8 mouse cellular contexts compared by ENCODE assay signal in the genomic region with DNA sequence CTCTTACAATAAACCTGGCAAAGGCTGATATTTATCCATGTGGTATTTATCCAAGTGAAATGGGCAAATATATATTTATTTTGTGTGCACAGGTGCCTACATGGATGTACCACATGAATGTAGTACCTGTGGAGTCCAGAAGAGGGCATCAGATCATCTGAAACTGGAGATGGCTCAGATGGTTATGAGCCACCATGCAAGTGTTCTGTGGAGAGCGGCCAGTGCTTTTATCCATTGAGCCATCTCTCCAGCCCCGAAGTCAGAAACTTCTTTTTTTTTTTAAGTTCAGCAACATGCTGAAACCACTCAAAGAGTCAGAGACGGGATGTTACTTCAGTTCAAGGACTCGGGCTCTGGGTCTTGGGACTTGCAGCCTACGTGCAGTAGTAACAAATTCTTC. TPM values are rescaled to one million over a fixed set of nuclear protein-coding genes. Genes with fewer than 3 reads are reported as not detected.
DNase-seq lines count a peak whose midpoint lies in the region; ATAC-seq lines count a peak whose summit lies in the region.

No protein-coding gene starts in this region.

- DNase-seq in frontal cortex, adult 2 months (ENCODE audit: extremely low spot score in 1 of 2, low spot score in 1 of 2): peak; percentile 23 to 87
- peak; percentile 59 for DNase-seq in T-cell, adult 2 months (ENCODE audit: low spot score)
- DNase-seq in cerebellum, postnatal 36 days: peak; percentile 10 to 29
- peak; percentile 73 to 83 for DNase-seq in heart, postnatal 10 days
- peak; percentile 43 for DNase-seq in left cerebral cortex, adult 11 months (ENCODE audit: low spot score)
- DNase-seq in telencephalon, adult 2 months (ENCODE audit: low read depth, low spot score): peak; percentile 19

- ATAC-seq in frontal cortex, adult (ENCODE audit: low TSS enrichment): no peak; the same call in 1 of the 2 replicates
- ATAC-seq in megakaryocyte-erythroid progenitor cell, adult 5-6 weeks (replicated peaks; ENCODE audit: low FRiP score, low TSS enrichment, poor library complexity, severe bottlenecking): peak; percentile 93

- intact Hi-C loops in heart, postnatal 10 days (cut with DNase I): loop anchor here (10.0 kb wide), 1 partner anchor 56 kb away; no protein-coding TSS in a partner anchor

RNA-seq across cellular contexts. Expression of gene Aqp9, which starts 39.6 kb away (rescaled TPM):
- polyA plus RNA-seq in frontal cortex, adult 2 months (2012; rRNA removed): 1.7 and 1.9 TPM in 2 replicates
- total RNA-seq in heart, postnatal 10 days (2021): under 1 TPM; 0.12 to 0.29 TPM
- 51.4 and 74.2 TPM in 2 replicates for total RNA-seq in megakaryocyte-erythroid progenitor cell, adult 5-6 weeks (2014; fragmentation: Nextera tagmentation)
- total RNA-seq in megakaryocyte-erythroid progenitor cell, adult 5-6 weeks (2017): 62.6 and 84.9 TPM in 2 replicates

Comparison
In these comparisons a context has a peak if more than half of its experiments do, and no peak if none do; other contexts are left out.
1. DNase-seq: peak in every context shown above with its lines; median percentile 78 in heart, postnatal 10 days; 59 in T-cell, adult 2 months; 55 in frontal cortex, adult 2 months; 43 in left cerebral cortex, adult 11 months; 20 in cerebellum, postnatal 36 days; 19 in telencephalon, adult 2 months.
2. RNA of gene Aqp9, which starts 39.6 kb away (total RNA-seq): 51.4 to 84.9 TPM in megakaryocyte-erythroid progenitor cell, adult 5-6 weeks; 0.12 to 0.29 TPM in heart, postnatal 10 days; every median in the first group is over 10 times any median in the second.